8 mouse cellular contexts compared by ENCODE assay signal in genomic region chr1:172410806-172411205, GRCm38 (mm10). TPM values are rescaled to one million over a fixed set of nuclear protein-coding genes. Genes with fewer than 3 reads are reported as not detected.
A peak's percentile ranks its signal among the peaks of the same experiment; 100 is the strongest.
DNase-seq lines count a peak whose midpoint lies in the region; ATAC-seq and TF ChIP-seq lines count a peak whose summit lies in the region.

No protein-coding gene starts in this region.

- peak overlapping the region; percentile 42; the same call in 1 of the 2 replicates for H3K27ac ChIP-seq in embryonic fibroblast, embryonic 13.5 days (ENCODE audit: insufficient read depth, low read length)

- TF ChIP-seq CTCF in embryonic fibroblast, embryonic 13.5 days (IDR thresholded peaks at IDR 0.05; ENCODE audit: borderline replicate concordance, insufficient read depth, low read length), result no peak; the same call in 1 of the 2 replicates

- no peak for TF ChIP-seq POLR2A in embryonic fibroblast, embryonic 13.5 days (IDR thresholded peaks at IDR 0.05; ENCODE audit: low read depth, low read length)

- peak; percentile 8 for DNase-seq in cerebellum, adult 8-10 months
- DNase-seq in 3T3-L1 (ENCODE audit: low read depth, low spot score), result peak; percentile 72
- DNase-seq in adrenal gland, adult 2 months, result peak; percentile 51
- DNase-seq in kidney, postnatal 10 days, result peak; percentile 87
- DNase-seq in lung, postnatal 10 days, result peak; percentile 79
- DNase-seq in spleen, adult 18-20 months, result peak; percentile 46 to 79

- no peak overlapping the region for H3K4me3 ChIP-seq in embryonic fibroblast, embryonic 13.5 days (ENCODE audit: insufficient read depth, low read length)

- ATAC-seq in cerebellum, adult (ENCODE audit: insufficient number of reproducible peaks, low FRiP score, low TSS enrichment), result no peak

- peaks cover 6% of the 10 kb centered on the region; the same call in 1 of the 2 replicates for H3K4me1 ChIP-seq in embryonic fibroblast, embryonic 13.5 days (ENCODE audit: control insufficient read depth, insufficient read depth, low read length)

RNA-seq across cellular contexts. Expression of gene Pigm, which starts 34.5 kb away (rescaled TPM):
- 10 to 100 TPM in 1 of 2 experiments, 1 to 10 TPM in 1; 9.2 to 11.2 TPM for total RNA-seq in adrenal gland, adult 2 months (2021)
- polyA plus RNA-seq in adrenal gland, adult 2 months (2012; rRNA removed), result 10.4 and 11.0 TPM in 2 replicates
- 11.5 and 12.9 TPM in 2 replicates for polyA plus RNA-seq in embryonic fibroblast, embryonic 13.5 days (2011; ENCODE audit: insufficient read length, low read depth, missing spikeins)

Comparison
In these comparisons a context has a peak if more than half of its experiments do, and no peak if none do; other contexts are left out.
1. DNase-seq: peak in every context shown above with its lines; median percentile 87 in kidney, postnatal 10 days; 79 in lung, postnatal 10 days; 72 in 3T3-L1; 62 in spleen, adult 18-20 months; 51 in adrenal gland, adult 2 months; 8 in cerebellum, adult 8-10 months.